Mouse (Mus musculus): ENCODE data around the gene Gm4847. TPM values are rescaled to one million over a fixed set of nuclear protein-coding genes. Genes with fewer than 3 reads are reported as not detected.

Gm4847 gene
- polyA plus RNA-seq (2016; fragmentation: Nextera tagmentation; extraction: Ambion mirVana) = not detected in 2 replicates

- DNase-seq (ENCODE audit: low spot score) = no peak
- Histone ChIP-seq H3K27me3 (ENCODE audit: low read depth, poor library complexity, severe bottlenecking) (no peaks in the 10 kb centered on the region), H3K4me3 (no peak within 1 kb of the TSS), H3K4me1 (no peaks in the 10 kb centered on the region), H3K27ac (replicated peaks) (no peak within 1 kb of the TSS), H3K36me3 (no peaks in the 10 kb centered on the region), H3K9me3 (replicated peaks) (no peaks in the 10 kb centered on the region)
- WGBS = 88% methylated on average over 2 of the region's 2 CpGs
Measured at GRCm38 (mm10) chr1:166647593-166647992, at the start of gene Gm4847. TSS of gene Gm4847 (minus strand) at chr1:166647693.

- Histone ChIP-seq H3K4me1 (no peaks in the 10 kb centered on the region), H3K9me3 (replicated peaks) (no peaks in the 10 kb centered on the region), H3K36me3 (no peaks in the 10 kb centered on the region), H3K27ac (replicated peaks) (no peak within 1 kb of the TSS), H3K4me3 (no peak within 1 kb of the TSS), H3K27me3 (ENCODE audit: low read depth, poor library complexity, severe bottlenecking) (no peaks in the 10 kb centered on the region)
- 88% methylated on average over 1 of the region's 1 CpGs for WGBS
- no peak for DNase-seq (ENCODE audit: low spot score)
Measured at GRCm38 (mm10) chr1:166681745-166682144, 34.3 kb upstream of the Gm4847 start, which contains the start of gene Fmo9. TSS of gene Fmo9 (minus strand) at chr1:166681845.

- WGBS = 93% methylated on average over 5 of the region's 5 CpGs
Measured at GRCm38 (mm10) chr1:166669264-166669663, 21.8 kb upstream of the Gm4847 start.

GRCm38 (mm10) chr1:166660800-166661199 is 13.3 kb upstream of the Gm4847 start:
- no peak overlapping the region for H3K27ac ChIP-seq (replicated peaks)
- H3K4me3 ChIP-seq = no peak overlapping the region
- H3K4me1 ChIP-seq = no peaks in the 10 kb centered on the region
- H3K9me3 ChIP-seq (replicated peaks) = no peaks in the 10 kb centered on the region
- no peaks in the 10 kb centered on the region for H3K36me3 ChIP-seq
- 86% methylated on average over 8 of the region's 8 CpGs for WGBS
- DNase-seq (ENCODE audit: low spot score) = no peak
- H3K27me3 ChIP-seq (ENCODE audit: low read depth, poor library complexity, severe bottlenecking) = no peaks in the 10 kb centered on the region

More at GRCm38 (mm10) chr1:166669264-166669663, 21.8 kb upstream of the Gm4847 start:
- no peaks in the 10 kb centered on the region for H3K9me3 ChIP-seq (replicated peaks)
- H3K4me3 ChIP-seq = no peak overlapping the region
- H3K27ac ChIP-seq (replicated peaks) = no peak overlapping the region
- no peak for DNase-seq (ENCODE audit: low spot score)
- H3K36me3 ChIP-seq = no peaks in the 10 kb centered on the region
- H3K4me1 ChIP-seq = no peaks in the 10 kb centered on the region
- H3K27me3 ChIP-seq (ENCODE audit: low read depth, poor library complexity, severe bottlenecking) = no peaks in the 10 kb centered on the region

Small RNA genes lying within 50 kb of the gene (microRNA-seq; reads per million reads assigned to microRNA genes)
- gene Gm22992 = not detected

Other genes starting within 250 kb of the Gm4847 start
- 26.1 and 37.7 TPM in 2 replicates for gene Pogk, start 237.8 kb downstream of the Gm4847 start, polyA plus RNA-seq (2016; fragmentation: Nextera tagmentation; extraction: Ambion mirVana)
- not detected in 2 replicates for gene Gm4846, start 150.1 kb downstream of the Gm4847 start, polyA plus RNA-seq (2016; fragmentation: Nextera tagmentation; extraction: Ambion mirVana)
- gene Fmo9, start 34.2 kb upstream of the Gm4847 start, polyA plus RNA-seq (2016; fragmentation: Nextera tagmentation; extraction: Ambion mirVana) = not detected in 2 replicates